Mouse (Mus musculus): ENCODE data around the gene Wfikkn1.

Wfikkn1 gene

GRCm38 (mm10) chr17:25877741-25878610 lies 2.7 kb downstream of the Wfikkn1 start:
- no peak for TF ChIP-seq GATA4 (IDR thresholded peaks at IDR 0.05; ENCODE audit: insufficient replicate concordance, low read length)

- no peak for TF ChIP-seq GATA4 (IDR thresholded peaks at IDR 0.05; ENCODE audit: insufficient replicate concordance, low read length)
Measured at GRCm38 (mm10) chr17:25877025-25877424, 3.6 kb downstream of the Wfikkn1 start.

DNA sequence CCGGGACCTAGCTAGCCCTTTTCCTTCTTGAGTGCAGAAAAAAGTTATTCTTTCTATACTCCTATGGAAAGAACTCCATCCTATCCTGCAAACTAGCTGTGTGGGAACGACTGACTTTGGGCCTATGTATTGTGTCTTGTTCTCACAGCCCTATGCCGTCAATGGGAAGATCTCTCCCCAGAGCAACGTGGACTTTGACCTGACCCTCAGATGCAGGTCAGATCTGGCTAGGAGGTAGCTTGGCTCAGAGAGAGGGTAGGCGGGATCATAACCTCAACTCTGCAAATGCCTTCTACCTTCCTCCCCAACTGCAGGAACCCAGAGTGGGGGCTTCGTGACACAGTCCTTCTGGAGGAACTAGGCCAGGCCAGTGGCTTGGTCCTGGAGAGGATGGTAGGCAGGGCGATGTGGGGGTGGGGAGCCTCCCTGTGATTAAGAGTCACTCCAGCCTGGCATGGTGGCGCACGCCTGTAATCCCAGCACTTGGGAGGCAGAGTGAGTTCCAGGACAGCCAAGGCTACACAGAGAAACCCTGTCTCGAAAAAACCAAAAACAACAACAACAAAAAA lies 4.2 kb downstream of the Wfikkn1 start:
- no peak for TF ChIP-seq GATA4 (IDR thresholded peaks at IDR 0.05; ENCODE audit: insufficient replicate concordance, low read length)

DNA sequence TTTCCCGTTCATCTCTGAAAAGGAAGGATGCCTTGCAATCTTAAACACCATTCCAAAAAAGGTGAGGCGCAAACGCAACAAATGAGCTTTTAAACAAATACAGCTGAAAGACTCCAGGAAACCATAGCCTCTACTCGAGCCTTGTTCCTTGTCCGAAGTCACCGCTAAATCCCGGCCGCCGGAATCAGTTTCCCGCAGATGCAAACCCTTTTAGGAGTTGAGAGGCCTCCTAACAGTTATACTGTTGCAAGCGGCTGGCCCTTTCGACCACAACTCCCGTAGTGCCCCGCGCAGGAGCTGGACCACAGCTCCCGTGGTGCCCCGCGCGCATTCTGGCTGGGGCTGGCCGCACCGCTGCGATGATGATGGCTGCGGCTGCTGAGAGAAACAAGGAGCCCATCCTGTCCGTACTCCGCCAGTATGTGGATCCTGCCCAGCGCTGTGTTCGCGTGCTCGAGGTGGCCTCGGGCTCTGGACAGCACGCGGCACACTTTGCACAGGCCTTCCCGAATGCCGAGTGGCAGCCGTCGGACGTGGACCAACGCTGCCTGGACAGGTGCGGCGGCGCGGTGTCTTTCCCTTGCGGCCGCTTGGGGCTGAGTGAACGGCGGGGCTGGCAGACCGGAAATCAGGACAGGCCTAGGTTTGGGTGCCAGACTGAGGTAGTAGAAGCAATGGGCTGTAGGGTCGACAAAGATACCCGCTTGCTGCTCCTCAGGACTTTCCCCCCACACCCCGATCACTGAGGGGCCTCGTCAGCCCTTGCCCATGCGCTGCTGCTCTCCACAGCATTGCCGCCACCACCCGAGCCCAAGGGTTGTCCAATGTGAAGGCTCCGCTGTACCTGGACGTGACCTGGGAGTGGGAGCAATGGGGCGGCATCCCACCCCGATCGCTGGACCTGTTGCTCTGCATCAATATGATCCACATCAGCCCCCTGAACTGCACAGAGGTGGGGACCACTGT lies 5.2 kb downstream of the Wfikkn1 start:
- TF ChIP-seq GATA4 (IDR thresholded peaks at IDR 0.05; ENCODE audit: insufficient replicate concordance, low read length), result peak; percentile 21; the same call in 1 of the 2 replicates

- TF ChIP-seq GATA4 (IDR thresholded peaks at IDR 0.05; ENCODE audit: insufficient replicate concordance, low read length), result no peak
Measured at GRCm38 (mm10) chr17:25874721-25875170, 5.9 kb downstream of the Wfikkn1 start, which contains the start of gene Mettl26. Gene Mettl26, plus strand, starts transcription at chr17:25875074.

DNA sequence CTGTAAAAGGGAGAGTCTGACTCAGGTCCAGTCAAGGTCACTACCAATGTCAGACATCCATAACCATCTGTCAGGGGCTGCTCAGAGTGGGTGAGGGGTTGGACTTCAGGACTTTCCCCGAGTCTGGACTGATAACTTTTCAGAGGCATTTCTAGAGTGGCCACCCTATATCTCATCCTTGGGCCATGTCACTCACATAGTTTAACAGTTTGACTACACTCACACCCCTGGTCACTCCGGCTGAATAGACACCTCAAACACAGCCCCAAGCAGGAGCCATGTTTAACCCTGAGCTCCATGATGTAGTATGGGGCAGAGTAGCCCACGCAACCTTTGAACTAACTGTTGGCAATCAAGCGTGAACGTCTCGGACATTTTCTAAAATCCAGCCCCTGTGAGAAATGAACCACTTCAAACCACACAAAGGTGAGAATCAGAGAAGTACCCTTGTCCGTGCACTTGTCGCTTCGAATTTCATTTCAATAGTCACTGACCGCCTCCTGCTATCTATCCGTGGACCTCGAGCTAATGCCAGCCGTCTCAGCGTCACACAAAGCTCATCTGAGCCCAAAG lies 6.4 kb downstream of the Wfikkn1 start:
- TF ChIP-seq GATA4 (IDR thresholded peaks at IDR 0.05; ENCODE audit: insufficient replicate concordance, low read length), result no peak

- TF ChIP-seq GATA4 (IDR thresholded peaks at IDR 0.05; ENCODE audit: insufficient replicate concordance, low read length), result no peak
Measured at GRCm38 (mm10) chr17:25873405-25874147, 7.1 kb downstream of the Wfikkn1 start.

GRCm38 (mm10) chr17:25872676-25873075 lies 8.0 kb downstream of the Wfikkn1 start:
- TF ChIP-seq GATA4 (IDR thresholded peaks at IDR 0.05; ENCODE audit: insufficient replicate concordance, low read length), result no peak

DNA sequence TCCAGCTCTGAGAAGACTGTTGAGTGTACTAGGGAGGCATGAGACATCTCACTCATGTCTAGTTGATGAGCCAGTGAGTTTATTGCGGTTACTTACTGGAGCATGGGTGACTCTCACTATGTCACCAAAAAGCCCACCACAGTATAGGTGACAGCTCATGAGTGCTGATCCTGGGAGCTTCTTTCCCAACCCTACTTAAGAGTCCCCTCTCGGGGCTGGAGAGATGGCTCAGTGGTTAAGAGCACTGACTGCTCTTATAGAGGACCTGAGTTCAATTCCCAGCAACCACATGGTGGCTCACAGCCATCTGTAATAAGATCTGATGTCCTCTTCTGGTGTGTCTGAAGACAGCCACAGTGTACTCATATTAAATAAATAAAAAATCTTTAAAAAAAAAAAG lies 10.7 kb downstream of the Wfikkn1 start:
- TF ChIP-seq GATA4 (IDR thresholded peaks at IDR 0.05; ENCODE audit: insufficient replicate concordance, low read length), result no peak

GRCm38 (mm10) chr17:25869498-25869897 lies 11.2 kb downstream of the Wfikkn1 start:
- no peak for TF ChIP-seq GATA4 (IDR thresholded peaks at IDR 0.05; ENCODE audit: insufficient replicate concordance, low read length)

GRCm38 (mm10) chr17:25868601-25869191 lies 12.0 kb downstream of the Wfikkn1 start, which contains the start of gene Mcrip2:
Gene Mcrip2, minus strand, starts transcription at chr17:25868764.
- TF ChIP-seq GATA4 (IDR thresholded peaks at IDR 0.05; ENCODE audit: insufficient replicate concordance, low read length), result no peak; the same call in 1 of the 2 replicates

DNA sequence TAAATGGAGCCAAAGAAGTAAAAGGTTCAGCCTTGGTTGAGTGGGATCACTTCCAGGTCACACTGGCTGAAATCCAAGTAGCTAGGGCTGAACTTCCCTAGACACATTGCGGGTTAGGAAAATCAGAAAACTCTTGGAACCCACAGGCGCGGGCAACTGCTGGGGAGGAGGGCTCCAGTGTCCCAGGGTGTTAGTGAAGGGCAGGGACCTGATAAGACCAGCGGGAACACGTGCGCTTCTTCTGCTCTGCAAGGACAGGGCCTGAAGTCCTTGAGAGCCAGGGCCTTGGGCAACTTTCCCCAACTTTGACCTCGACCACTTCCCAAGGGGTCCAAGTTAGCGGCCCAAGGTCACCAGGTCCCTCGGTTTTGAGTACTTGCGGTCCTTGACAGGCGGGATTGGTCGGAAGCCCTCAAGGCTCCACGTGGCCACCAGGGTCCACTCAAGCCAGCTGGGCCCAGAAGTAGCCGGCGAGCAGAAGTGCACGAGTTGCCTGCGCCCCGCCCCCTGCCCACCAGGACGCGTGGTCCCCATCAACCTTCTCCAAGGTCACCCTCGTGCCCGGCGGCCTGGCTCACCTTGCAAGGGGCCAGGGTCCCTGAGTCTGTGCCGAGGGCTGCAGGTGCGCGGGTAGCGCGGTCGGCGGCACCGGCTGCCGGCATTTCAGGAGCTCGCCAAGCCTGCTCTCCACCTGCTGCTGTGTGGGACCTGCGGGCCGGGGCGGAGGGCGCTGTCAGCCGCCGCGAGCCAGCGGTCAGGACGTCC lies 12.6 kb downstream of the Wfikkn1 start:
- TF ChIP-seq GATA4 (IDR thresholded peaks at IDR 0.05; ENCODE audit: insufficient replicate concordance, low read length), result peak; percentile 35; the same call in 1 of the 2 replicates

GRCm38 (mm10) chr17:25867509-25867835 lies 13.2 kb downstream of the Wfikkn1 start:
- TF ChIP-seq GATA4 (IDR thresholded peaks at IDR 0.05; ENCODE audit: insufficient replicate concordance, low read length), result no peak
